Mouse (Mus musculus): ENCODE measurements at regions not wholly inside any gene's neighbourhood (a gene's known extent, or its start where the extent isn't known, plus 50 kb on each side); places are given as distances from the start of the nearest gene placed in this dataset.
A peak's percentile ranks its signal among the peaks of the same experiment; 100 is the strongest.

DNA sequence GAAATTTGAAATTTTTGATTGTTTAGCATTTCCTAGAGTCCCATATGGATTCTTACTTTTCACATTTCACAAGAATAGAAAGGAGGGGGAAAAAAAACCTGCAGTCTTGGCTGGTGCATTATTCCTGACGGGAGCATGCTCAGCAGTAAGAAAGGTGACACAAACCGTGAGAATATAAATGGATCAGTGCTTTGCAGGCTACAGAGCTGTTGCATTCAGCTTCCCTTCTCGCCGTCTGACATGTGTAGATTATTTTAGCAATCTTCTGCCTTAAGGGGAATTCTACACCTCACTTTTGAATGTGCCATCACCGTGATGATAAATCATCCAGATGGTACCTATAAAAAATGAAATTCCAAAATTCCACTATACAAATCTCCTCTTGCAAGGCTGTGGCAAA lies 55.3 kb downstream of the Crygf start:
- H3K4me1 ChIP-seq (replicated peaks; ENCODE audit: control insufficient read depth, insufficient read depth, low read length), result no peaks in the 10 kb centered on the region
- WGBS, result 86% methylated on average over 5 of the region's 5 CpGs
- H3K27ac ChIP-seq (ENCODE audit: low read depth, low read length), result no peak overlapping the region
- H3K36me3 ChIP-seq (ENCODE audit: control insufficient read depth, insufficient read depth, low read length), result no peaks in the 10 kb centered on the region
- H3K4me2 ChIP-seq (replicated peaks; ENCODE audit: low read depth, low read length), result no peak overlapping the region
- no peaks in the 10 kb centered on the region for H3K9me3 ChIP-seq (ENCODE audit: control insufficient read depth, low read length)
- no peak for DNase-seq (ENCODE audit: low spot score)
- H3K9ac ChIP-seq (ENCODE audit: low read depth, low read length), result no peak overlapping the region
- no peak overlapping the region for H3K4me3 ChIP-seq (ENCODE audit: low read depth, low read length)
- ATAC-seq (ENCODE audit: low FRiP score), result no peak
- no peaks in the 10 kb centered on the region for H3K27me3 ChIP-seq (ENCODE audit: control insufficient read depth, insufficient read depth, low read length)

GRCm38 (mm10) chr1:66000398-66000797 lies 74.1 kb downstream of the Crygf start:
- no peaks in the 10 kb centered on the region for H3K4me1 ChIP-seq (replicated peaks; ENCODE audit: control insufficient read depth, insufficient read depth, low read length)
- no peaks in the 10 kb centered on the region for H3K27me3 ChIP-seq (ENCODE audit: control insufficient read depth, insufficient read depth, low read length)
- WGBS, result 77% methylated on average over 3 of the region's 3 CpGs
- no peak overlapping the region for H3K27ac ChIP-seq (ENCODE audit: low read depth, low read length)
- H3K4me3 ChIP-seq (ENCODE audit: low read depth, low read length), result no peak overlapping the region
- ATAC-seq (ENCODE audit: low FRiP score), result no peak
- DNase-seq (ENCODE audit: low spot score), result no peak
- H3K9ac ChIP-seq (ENCODE audit: low read depth, low read length), result no peak overlapping the region
- H3K9me3 ChIP-seq (ENCODE audit: control insufficient read depth, low read length), result no peaks in the 10 kb centered on the region
- H3K36me3 ChIP-seq (ENCODE audit: control insufficient read depth, insufficient read depth, low read length), result no peaks in the 10 kb centered on the region
- H3K4me2 ChIP-seq (replicated peaks; ENCODE audit: low read depth, low read length), result no peak overlapping the region

DNA sequence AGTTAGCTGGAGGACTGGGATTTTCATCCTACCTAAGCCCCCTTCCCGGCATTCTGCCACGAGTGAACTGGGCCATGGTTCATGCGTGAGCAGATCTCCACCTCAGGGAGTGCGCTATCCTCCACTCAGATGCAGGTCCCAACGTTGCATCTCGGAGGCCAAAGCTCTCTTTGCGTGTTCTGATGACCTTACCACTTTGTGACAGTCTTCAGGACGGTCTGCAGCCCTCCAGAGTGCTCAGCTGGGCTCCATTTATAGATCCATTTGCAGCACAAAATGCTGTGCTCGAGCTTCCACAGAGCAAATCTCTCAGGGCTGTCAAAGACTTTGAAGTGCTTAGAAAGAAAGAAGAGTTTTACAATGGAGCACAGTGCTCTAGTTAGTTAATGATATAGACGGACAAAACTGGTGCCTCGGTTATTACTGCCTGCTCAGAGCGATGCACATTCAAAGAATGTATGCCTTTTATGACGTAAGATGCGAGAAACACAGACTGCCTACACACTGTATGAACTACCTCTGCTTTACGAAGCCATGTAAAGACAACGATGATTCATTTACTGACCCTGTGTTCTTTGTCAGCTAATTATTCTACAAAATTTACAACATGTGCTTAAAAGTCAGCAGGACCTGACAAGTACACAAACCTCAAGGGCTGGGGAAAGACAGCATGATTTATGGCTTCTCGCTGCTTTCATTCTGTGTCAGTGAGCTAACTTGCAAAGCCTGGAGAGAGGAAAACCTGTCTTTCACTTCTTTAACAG lies 77.8 kb downstream of the Crygf start:
- Histone ChIP-seq H3K4me1 (replicated peaks; ENCODE audit: control insufficient read depth, insufficient read depth, low read length) (no peaks in the 10 kb centered on the region), H3K9ac (ENCODE audit: low read depth, low read length) (no peak overlapping the region), H3K27ac (ENCODE audit: low read depth, low read length) (no peak overlapping the region), H3K36me3 (ENCODE audit: control insufficient read depth, insufficient read depth, low read length) (no peaks in the 10 kb centered on the region), H3K4me3 (ENCODE audit: low read depth, low read length) (no peak overlapping the region), H3K9me3 (ENCODE audit: control insufficient read depth, low read length) (no peaks in the 10 kb centered on the region), H3K4me2 (replicated peaks; ENCODE audit: low read depth, low read length) (0 out of 2 replicates have a peak overlapping the region, but pooled peaks have one; percentile 18), H3K27me3 (ENCODE audit: control insufficient read depth, insufficient read depth, low read length) (no peaks in the 10 kb centered on the region)
- WGBS, result 43% methylated on average over 17 of the region's 17 CpGs
- DNase-seq (ENCODE audit: low spot score), result peak; percentile 38
- peak; percentile 61 for ATAC-seq (ENCODE audit: low FRiP score)
